Mouse (Mus musculus) heart, embryonic 16.5 days (tissue): Measurements from ENCODE around the gene Wfdc3. TPM values are rescaled to one million over a fixed set of nuclear protein-coding genes. Genes with fewer than 3 reads are reported as not detected.

Experiments
- ATAC-seq: fragments of 200-750 bp; cut with Nextera tagmentation; replicated peaks from 2 replicates; pipeline ENCODE4 v1.8.0; 2017; ENCODE audit warnings: moderate number of reproducible peaks; ENCODE audit not compliant: insufficient read depth, low FRiP score; ENCODE audit errors: extremely low read depth
- H3K27ac ChIP-seq: fragments of 300-500 bp; sonication (generic); 2 replicates; pipeline ENCODE4 v1.5.1; 2014; ENCODE audit warnings: mild to moderate bottlenecking, low read length, control low read depth, moderate library complexity
- H3K27me3 ChIP-seq: fragments of 300-500 bp; sonication (generic); 2 replicates; pipeline ENCODE4 v1.6.1; 2014; ENCODE audit warnings: low read length, mixed read lengths; ENCODE audit not compliant: control insufficient read depth, insufficient read depth
- H3K36me3 ChIP-seq: fragments of 300-500 bp; sonication (generic); 2 replicates; pipeline ENCODE4 v1.6.1; 2014; ENCODE audit not compliant: control insufficient read depth, insufficient read depth
- H3K4me1 ChIP-seq: fragments of 300-500 bp; sonication (generic); 2 replicates; pipeline ENCODE4 v1.6.1; 2014; ENCODE audit warnings: low read length, mixed read lengths; ENCODE audit not compliant: control insufficient read depth, insufficient read depth
- H3K4me2 ChIP-seq: fragments of 300-500 bp; sonication (generic); 2 replicates; pipeline ENCODE4 v1.6.1; 2014; ENCODE audit warnings: low read depth, mild to moderate bottlenecking, control low read depth, low read length
- H3K4me3 ChIP-seq: fragments of 300-500 bp; sonication (generic); 2 replicates; pipeline ENCODE4 v1.5.1; 2014; ENCODE audit warnings: mild to moderate bottlenecking, control low read depth, low read length
- H3K9ac ChIP-seq: fragments of 300-500 bp; sonication (generic); 2 replicates; pipeline ENCODE4 v1.6.1; 2014; ENCODE audit warnings: low read length, control low read depth
- H3K9me3 ChIP-seq: fragments of 300-500 bp; sonication (generic); replicated peaks from 2 replicates; pipeline ENCODE4 v1.6.1; 2016; ENCODE audit warnings: low read length; ENCODE audit not compliant: control insufficient read depth
- WGBS: fragments of 180-500 bp; shearing (Covaris S2); extraction: QIAGEN DNeasy Blood & Tissue Kit; methylation state at CpG from one replicate; pipeline ENCODE4 v1.1.7; 2014; 5-methylcytosine and 5-hydroxymethylcytosine counted together
- polyA plus RNA-seq: library from polyadenylated mRNA; unstranded; fragments of >200 nt; fragmentation: Nextera tagmentation; extraction: Ambion mirVana; gene quantifications from 2 replicates; pipeline ENCODE4 v1.2.1, GENCODE M21; 2015

Wfdc3 gene
- polyA plus RNA-seq: 0.51 and 0.80 TPM in 2 replicates

GRCm38 (mm10) chr2:164745843-164746479 lies at the start of gene Wfdc3, which contains the start of gene Dnttip1:
Wfdc3 (minus strand) TSS chr2:164745931.
Dnttip1 (plus strand) TSS chr2:164745983.
- Histone ChIP-seq H3K27me3 (no peaks in the 10 kb centered on the region), H3K4me3 (peak within 1 kb of the TSS; percentile 92), H3K4me2 (peak within 1 kb of the TSS; percentile 98), H3K27ac (peak within 1 kb of the TSS; percentile 79), H3K36me3 (peaks cover 20% of the 10 kb centered on the region), H3K9me3 (no peaks in the 10 kb centered on the region), H3K4me1 (peaks cover 12% of the 10 kb centered on the region), H3K9ac (peak within 1 kb of the TSS; percentile 96)
- ATAC-seq: peak; percentile 90
- under 1% methylated on average over 57 of the region's 70 CpGs for WGBS

- H3K36me3 ChIP-seq: peaks cover 22% of the 10 kb centered on the region
- no peak overlapping the region for H3K9ac ChIP-seq
- H3K4me3 ChIP-seq: no peak overlapping the region
- peak; percentile 64 for ATAC-seq
- no peaks in the 10 kb centered on the region for H3K27me3 ChIP-seq
- no peaks in the 10 kb centered on the region for H3K9me3 ChIP-seq
- H3K4me2 ChIP-seq: no peak overlapping the region
- peak overlapping the region; percentile 80 for H3K27ac ChIP-seq
- 24% methylated on average over 5 of the region's 5 CpGs for WGBS
- peaks cover 11% of the 10 kb centered on the region for H3K4me1 ChIP-seq
Measured at GRCm38 (mm10) chr2:164794293-164794692, 48.6 kb upstream of the Wfdc3 start.

- no peaks in the 10 kb centered on the region for H3K27me3 ChIP-seq
- peak overlapping the region; percentile 38; the same call in 1 of the 2 replicates for H3K9ac ChIP-seq
- peaks cover 12% of the 10 kb centered on the region for H3K4me1 ChIP-seq
- 78% methylated on average over 2 of the region's 2 CpGs for WGBS
- peak overlapping the region; percentile 80 for H3K27ac ChIP-seq
- ATAC-seq: no peak
- no peak overlapping the region for H3K4me2 ChIP-seq
- H3K9me3 ChIP-seq: no peaks in the 10 kb centered on the region
- no peak overlapping the region for H3K4me3 ChIP-seq
- peaks cover 18% of the 10 kb centered on the region for H3K36me3 ChIP-seq
Measured at GRCm38 (mm10) chr2:164793772-164794171, 48.0 kb upstream of the Wfdc3 start.

DNA sequence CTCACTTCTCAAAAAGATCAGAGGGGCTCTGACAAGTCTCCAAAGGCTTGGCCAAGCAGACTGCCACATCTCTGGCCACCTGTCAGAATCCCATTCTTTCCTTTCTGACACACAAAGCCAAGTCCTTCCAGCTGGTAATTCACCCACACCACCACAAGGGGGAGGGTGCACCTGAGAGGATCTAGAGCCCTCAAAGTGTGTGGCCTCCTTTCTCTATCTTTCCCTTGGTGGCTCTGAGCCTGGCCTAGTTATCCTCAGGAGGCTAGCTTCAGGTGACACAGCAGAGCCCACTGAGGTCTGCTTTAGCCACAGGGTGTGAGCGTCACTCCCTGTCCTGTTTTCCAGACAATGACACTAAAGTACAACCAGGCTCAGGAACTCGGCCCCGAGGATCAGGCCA lies 47.5 kb upstream of the Wfdc3 start:
- H3K9ac ChIP-seq: peak overlapping the region; percentile 38; the same call in 1 of the 2 replicates
- WGBS: 42% methylated on average over 3 of the region's 3 CpGs
- H3K4me3 ChIP-seq: no peak overlapping the region
- peaks cover 17% of the 10 kb centered on the region for H3K4me1 ChIP-seq
- peak; percentile 50 for ATAC-seq
- peaks cover 20% of the 10 kb centered on the region for H3K36me3 ChIP-seq
- no peak overlapping the region for H3K4me2 ChIP-seq
- no peaks in the 10 kb centered on the region for H3K27me3 ChIP-seq
- no peaks in the 10 kb centered on the region for H3K9me3 ChIP-seq
- peak overlapping the region; percentile 80 for H3K27ac ChIP-seq

GRCm38 (mm10) chr2:164792400-164793190 lies 46.9 kb upstream of the Wfdc3 start:
- Histone ChIP-seq H3K36me3 (peaks cover 20% of the 10 kb centered on the region), H3K4me3 (no peak overlapping the region), H3K4me1 (peaks cover 22% of the 10 kb centered on the region), H3K9ac (peak overlapping the region; percentile 7; the same call in 1 of the 2 replicates), H3K27ac (peak overlapping the region; percentile 80), H3K9me3 (no peaks in the 10 kb centered on the region), H3K27me3 (no peaks in the 10 kb centered on the region), H3K4me2 (no peak overlapping the region)
- no peak for ATAC-seq
- 86% methylated on average over 12 of the region's 12 CpGs for WGBS

GRCm38 (mm10) chr2:164791841-164792261 lies 46.1 kb upstream of the Wfdc3 start:
- ATAC-seq: no peak
- no peaks in the 10 kb centered on the region for H3K9me3 ChIP-seq
- peaks cover 28% of the 10 kb centered on the region for H3K4me1 ChIP-seq
- no peak overlapping the region for H3K4me2 ChIP-seq
- H3K36me3 ChIP-seq: peaks cover 17% of the 10 kb centered on the region
- H3K27me3 ChIP-seq: no peaks in the 10 kb centered on the region
- H3K4me3 ChIP-seq: no peak overlapping the region
- H3K9ac ChIP-seq: no peak overlapping the region
- no peak overlapping the region for H3K27ac ChIP-seq
- 87% methylated on average over 18 of the region's 18 CpGs for WGBS

GRCm38 (mm10) chr2:164790451-164790850 lies 44.7 kb upstream of the Wfdc3 start:
- peaks cover 16% of the 10 kb centered on the region for H3K36me3 ChIP-seq
- peaks cover 32% of the 10 kb centered on the region for H3K4me1 ChIP-seq
- no peak for ATAC-seq
- no peak overlapping the region for H3K4me3 ChIP-seq
- no peaks in the 10 kb centered on the region for H3K27me3 ChIP-seq
- H3K4me2 ChIP-seq: no peak overlapping the region
- WGBS: 67% methylated on average over 4 of the region's 4 CpGs
- no peaks in the 10 kb centered on the region for H3K9me3 ChIP-seq
- no peak overlapping the region for H3K27ac ChIP-seq
- no peak overlapping the region for H3K9ac ChIP-seq

DNA sequence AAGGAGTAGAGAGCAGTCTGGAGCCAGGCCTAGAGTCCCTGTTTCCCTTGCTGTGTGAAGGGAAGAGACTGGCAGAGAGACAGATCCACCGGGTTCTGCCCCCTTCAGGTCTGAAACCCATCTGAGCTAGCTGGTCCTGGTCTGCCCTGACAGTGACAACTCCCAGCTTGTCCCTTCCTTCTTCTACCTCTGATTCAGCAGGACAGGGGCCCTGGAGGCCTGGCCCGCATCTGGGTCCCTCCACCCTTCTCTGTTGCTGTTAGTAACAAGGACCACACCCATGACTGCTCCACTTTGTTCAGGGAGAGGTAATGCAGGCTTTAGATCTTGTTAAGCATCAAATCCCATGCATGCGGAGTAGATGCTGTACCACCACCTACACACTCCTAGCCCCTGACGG lies 42.7 kb upstream of the Wfdc3 start:
- Histone ChIP-seq H3K4me2 (no peak overlapping the region), H3K27ac (no peak overlapping the region), H3K27me3 (no peaks in the 10 kb centered on the region), H3K36me3 (peaks cover 15% of the 10 kb centered on the region), H3K4me1 (peaks cover 32% of the 10 kb centered on the region), H3K9ac (peak overlapping the region; percentile 3; the same call in 1 of the 2 replicates), H3K4me3 (no peak overlapping the region), H3K9me3 (no peaks in the 10 kb centered on the region)
- 59% methylated on average over 4 of the region's 4 CpGs for WGBS
- ATAC-seq: no peak

GRCm38 (mm10) chr2:164787779-164788178 lies 42.0 kb upstream of the Wfdc3 start:
- 80% methylated on average over 10 of the region's 10 CpGs for WGBS
- no peak for ATAC-seq
- Histone ChIP-seq H3K4me1 (peaks cover 26% of the 10 kb centered on the region), H3K27me3 (no peaks in the 10 kb centered on the region), H3K36me3 (peaks cover 10% of the 10 kb centered on the region), H3K4me3 (no peak overlapping the region), H3K4me2 (peak overlapping the region; percentile 73), H3K9ac (no peak overlapping the region), H3K27ac (no peak overlapping the region), H3K9me3 (no peaks in the 10 kb centered on the region)
